Mouse (Mus musculus) erythroblast, adult 5-6 weeks (primary cell): ENCODE results near the gene Lamc1. TPM values are rescaled to one million over a fixed set of nuclear protein-coding genes. Genes with fewer than 3 reads are reported as not detected.
"Not testable (repeated sequence)": the region's sequence is repeated elsewhere in the genome, so short reads cannot be mapped to it uniquely, and the experiment has no call there.

Experiments
- ATAC-seq: replicated peaks from 2 replicates; pipeline ENCODE4 v1.8.0; 2016; ENCODE audit warnings: moderate number of reproducible peaks, mild to moderate bottlenecking, moderate TSS enrichment, inconsistent platforms; ENCODE audit not compliant: poor library complexity, low FRiP score, severe bottlenecking
- total RNA-seq, 2 experiments: library from RNA; stranded (forward) in 1 of 2; stranded (reverse) in 1 of 2; fragments of 150-400 nt in 1 of 2; fragments of 200-764, 138-1000 nt in 1 of 2; gene quantifications; 2 replicates each; pipeline versions ENCODE4 v1.2.3 to v1.2.4; 2015 to 2017; ENCODE audit warnings: low replicate concordance in 2 of 2

The Lamc1 gene
- total RNA-seq, 2 experiments from 2014 or later, result 0.34 TPM; not detected in 1

DNA sequence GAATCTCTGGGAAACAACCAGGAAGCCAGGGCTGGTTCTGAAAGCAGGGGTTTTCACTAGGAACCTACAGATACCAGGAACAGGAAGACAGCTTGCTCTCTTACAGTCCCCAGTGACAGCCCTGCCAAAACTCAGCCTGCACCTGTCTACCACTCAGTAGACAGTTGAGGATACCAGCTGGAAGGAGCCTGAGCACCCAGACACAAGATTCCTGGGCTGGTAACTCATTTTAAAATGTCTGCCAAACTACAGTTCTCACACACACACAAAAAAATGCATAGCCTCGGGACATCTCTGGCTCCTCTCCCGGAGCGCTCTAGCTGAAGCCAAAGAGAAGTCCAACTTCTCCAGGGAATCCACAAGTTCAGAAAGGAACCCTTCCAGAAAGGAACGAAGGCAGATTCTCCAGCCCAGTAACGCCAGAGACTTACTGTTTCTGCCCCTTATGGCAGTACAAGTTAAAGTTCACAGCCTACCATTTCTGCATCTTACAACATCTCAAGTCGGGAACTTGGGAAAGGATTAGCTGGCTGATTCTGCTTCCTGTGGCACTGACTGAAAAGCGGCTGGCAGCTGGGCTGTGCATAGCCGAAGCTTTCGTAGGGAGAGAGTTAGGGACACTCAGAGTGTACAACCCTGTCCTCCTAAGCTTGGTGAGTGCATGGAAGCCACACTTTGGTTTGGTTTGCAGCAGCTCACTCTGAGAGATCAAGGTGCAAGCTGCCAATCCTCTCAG, 24.2 kb downstream of the Lamc1 start:
- ATAC-seq, result no peak

- no peak for ATAC-seq
These were observed 24.9 kb downstream of the Lamc1 start for GRCm38 (mm10) chr1:153307509-153308178.

DNA sequence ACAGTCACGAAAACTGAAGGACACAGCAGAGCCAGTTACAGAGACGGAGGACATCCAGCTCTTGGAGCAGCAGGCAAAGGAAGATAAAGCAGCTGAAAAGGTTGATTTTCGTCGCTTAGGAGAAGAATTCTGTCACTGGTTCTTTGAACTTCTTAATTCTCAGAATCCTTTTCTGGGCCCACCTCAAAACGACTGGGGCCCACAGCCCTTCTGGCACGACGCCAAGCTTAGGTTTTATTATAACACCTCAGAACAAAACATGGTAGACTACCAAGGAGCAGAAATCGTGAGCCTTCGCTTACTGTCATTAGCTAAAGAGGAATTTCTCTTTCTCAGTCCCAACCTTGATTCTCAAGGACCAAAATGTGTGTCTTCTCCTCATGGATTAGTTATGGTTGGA, 26.9 kb downstream of the Lamc1 start:
- ATAC-seq, result not testable (repeated sequence)

DNA sequence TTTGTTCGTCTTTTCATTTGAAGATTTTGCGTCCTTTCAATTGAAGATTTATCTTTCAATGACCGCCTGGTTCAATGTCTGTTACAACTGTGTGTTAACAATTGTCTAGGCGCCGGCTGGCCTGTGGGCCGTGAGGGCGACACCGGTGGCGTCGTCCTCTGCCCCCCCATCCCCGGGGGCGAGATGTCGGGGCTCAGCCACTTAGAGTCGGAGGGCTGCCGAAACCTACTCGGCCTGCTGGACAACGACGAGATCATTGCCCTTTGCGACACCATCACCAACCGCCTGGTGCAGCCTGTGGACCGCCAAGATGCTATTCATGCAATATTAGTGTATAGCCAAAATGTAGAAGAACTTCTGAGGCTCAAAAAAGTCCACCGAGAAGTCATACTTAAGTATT, 27.3 kb downstream of the Lamc1 start:
- ATAC-seq, result not testable (repeated sequence)

DNA sequence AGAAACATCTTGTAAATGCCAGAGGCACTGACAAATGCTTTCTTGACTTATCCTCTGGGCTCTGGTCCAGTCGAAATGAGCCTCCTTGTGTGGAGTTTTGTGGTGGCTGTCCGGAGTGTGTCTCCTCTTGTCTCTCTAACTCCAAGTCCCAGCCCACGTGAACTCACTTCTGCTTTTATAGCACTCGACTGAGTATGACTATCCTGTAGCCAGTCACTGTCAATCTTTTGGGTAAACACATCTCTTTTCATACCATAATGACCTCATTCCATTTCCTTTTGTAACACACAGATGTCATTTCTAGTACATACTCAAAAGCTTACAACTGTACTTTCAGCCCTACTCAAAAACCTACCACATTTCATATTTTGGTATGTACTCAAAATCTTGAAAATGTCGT, 33.1 kb downstream of the Lamc1 start:
- not testable (repeated sequence) for ATAC-seq

- not testable (repeated sequence) for ATAC-seq
These were observed 34.7 kb downstream of the Lamc1 start for GRCm38 (mm10) chr1:153297774-153298363.

GRCm38 (mm10) chr1:153296035-153296434, 36.6 kb downstream of the Lamc1 start:
- no peak for ATAC-seq

DNA sequence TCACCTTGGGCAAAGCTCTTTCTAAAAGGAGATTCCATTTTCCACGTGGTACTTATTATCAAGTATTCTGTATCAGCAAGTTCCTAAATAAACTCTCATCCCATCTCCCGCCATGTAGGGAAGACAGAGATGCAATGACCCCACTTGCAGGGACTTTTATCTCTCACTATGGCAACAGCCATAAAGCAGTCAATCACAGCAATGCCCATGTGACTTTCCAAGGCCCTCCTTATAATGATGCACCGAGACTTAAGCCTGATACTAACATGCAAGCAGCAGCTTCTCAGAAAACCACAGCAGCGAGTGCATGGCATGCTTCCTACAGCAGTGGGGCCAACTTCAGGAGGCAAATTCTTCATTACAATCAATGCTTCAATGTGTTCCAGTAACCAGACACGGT, 39.7 kb downstream of the Lamc1 start:
- ATAC-seq, result no peak

DNA sequence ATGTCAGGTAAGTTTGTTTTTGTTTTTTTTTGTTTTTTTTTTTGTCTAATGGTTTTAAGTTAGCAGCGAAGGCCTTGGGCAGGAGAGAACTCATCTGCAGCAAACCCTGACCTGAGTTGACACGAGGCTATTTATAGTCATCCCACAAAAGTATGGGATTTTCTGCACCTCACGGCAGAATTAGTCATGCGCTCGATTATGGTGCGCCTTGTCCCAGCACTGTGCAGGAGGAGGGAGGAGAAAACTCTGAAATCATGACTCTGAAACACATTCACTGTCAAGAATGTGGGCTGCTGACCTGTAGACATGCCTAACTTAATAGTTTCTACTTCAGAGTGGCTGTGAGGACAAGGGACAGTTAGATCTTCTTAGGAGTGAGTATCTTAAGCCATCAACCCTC, 40.4 kb downstream of the Lamc1 start:
- ATAC-seq, result no peak

DNA sequence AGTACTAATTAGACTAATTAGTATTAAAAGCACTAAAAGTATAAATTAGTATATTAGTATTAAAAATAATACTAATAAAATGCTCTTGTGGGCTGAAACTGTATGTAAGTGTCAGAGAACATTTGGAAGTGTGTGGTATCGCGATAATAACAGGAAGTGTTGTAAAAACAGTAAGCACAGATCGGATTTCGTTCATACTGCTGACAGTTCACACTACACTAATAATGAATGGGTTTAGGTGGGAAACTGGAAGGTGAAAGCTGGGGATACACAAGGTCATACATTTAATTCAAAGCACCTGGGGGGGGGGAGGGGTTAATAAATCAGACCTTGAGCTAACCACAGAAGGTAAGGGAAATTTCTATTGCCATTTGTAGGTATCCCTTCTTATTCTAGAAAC, 41.2 kb downstream of the Lamc1 start:
- ATAC-seq, result no peak

- no peak for ATAC-seq
These were observed 44.6 kb downstream of the Lamc1 start for GRCm38 (mm10) chr1:153288010-153288409.

DNA sequence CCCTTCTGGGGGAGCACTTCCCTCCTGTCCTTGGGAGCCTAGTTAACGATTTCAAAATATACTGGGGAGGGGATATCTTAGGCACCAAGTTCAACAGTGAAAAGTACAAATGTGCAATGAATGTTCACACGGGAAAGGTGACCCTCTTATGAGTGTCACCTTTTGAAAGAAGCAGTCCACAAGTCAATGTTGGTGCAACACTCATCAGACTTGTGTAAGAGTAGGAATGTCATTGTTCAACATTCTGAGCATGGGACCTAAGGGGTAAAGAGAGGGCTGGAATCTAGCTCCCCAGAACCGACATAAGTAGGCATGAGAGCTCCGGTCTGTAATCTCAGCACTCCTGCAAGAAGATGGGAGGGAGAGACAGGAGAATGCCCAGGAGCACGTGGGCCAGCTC, 45.1 kb downstream of the Lamc1 start:
- ATAC-seq, result no peak

DNA sequence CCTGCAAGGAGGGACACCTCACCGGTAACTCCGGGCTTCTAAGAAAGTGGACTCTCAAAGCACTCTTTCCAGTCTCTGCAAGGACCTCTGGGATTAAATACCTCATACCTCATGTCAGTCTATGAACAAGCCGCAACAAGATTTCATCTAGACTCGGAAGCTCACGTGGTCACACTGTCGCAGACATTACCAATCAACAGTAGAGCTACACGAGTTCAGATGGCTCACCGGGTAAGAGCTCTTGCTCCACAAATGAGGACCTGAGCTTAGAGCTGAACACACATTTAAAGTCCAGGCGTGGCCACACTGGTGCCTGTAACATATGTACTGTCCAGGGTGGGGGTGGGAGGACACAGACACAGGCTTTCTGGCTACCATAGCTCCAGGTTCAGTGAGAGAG, 46.4 kb downstream of the Lamc1 start:
- no peak for ATAC-seq

GRCm38 (mm10) chr1:153285188-153285587, 47.4 kb downstream of the Lamc1 start:
- ATAC-seq, result no peak

- ATAC-seq, result no peak
These were observed 50.1 kb downstream of the Lamc1 start for GRCm38 (mm10) chr1:153282342-153282975.

DNA sequence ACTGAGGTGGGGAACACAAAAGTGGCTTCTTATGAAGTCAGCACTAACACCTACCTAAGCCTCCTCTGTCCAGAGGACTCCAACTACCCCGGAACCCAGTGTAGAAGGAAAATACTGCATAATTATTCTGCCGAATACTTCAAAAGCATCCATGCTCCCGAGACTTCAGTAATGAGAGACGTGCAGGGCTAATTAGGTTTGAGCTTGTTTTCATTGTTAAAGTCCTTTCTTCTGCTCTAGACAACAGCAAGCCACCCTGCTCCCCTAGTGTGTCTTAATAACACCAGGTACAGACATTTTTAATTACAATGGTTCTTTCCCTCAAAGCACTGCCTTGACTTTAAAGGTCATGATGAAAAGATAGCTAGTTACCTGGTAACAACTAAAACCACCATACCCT, 51.1 kb downstream of the Lamc1 start:
- ATAC-seq, result no peak

DNA sequence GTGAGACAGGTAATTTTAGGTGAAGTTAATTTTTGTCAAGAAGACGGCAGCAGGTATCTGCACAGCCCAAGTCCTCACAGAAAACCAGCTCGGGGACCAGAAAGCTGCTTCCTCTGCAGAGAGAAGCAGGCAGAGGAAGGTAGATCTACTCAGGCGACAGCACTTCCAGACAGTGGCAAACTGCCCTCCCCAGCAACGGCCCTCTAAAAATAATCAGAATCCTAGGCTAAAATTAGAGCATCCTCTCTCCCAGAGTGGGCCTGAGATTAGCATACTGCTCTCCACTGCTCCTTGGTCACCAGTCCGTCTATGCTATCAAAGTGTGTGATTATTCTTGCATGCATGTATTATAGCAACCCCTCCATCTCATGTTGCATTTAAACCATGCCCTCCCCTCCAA, 52.2 kb downstream of the Lamc1 start:
- ATAC-seq, result no peak

GRCm38 (mm10) chr1:153278028-153278613, 54.5 kb downstream of the Lamc1 start:
- no peak for ATAC-seq

DNA sequence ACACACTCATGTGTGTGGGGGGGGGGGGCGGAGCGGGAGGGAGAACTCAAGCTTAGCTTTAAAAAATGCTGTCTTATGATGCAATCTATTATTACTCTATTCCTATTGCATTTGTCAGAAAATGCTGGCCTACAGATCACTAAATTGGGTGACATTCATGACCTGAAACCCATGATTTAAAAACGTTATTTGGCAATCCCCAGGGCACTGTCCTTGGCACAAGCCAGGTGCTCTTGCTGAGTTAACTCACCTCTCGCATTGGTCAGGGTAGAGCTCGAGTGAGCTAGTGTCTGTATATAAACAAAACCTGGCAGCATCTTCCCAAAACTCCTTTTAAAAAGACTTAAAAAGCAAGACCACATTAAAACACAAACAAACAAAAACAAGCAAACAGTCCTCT, 57.1 kb downstream of the Lamc1 start:
- ATAC-seq, result no peak

DNA sequence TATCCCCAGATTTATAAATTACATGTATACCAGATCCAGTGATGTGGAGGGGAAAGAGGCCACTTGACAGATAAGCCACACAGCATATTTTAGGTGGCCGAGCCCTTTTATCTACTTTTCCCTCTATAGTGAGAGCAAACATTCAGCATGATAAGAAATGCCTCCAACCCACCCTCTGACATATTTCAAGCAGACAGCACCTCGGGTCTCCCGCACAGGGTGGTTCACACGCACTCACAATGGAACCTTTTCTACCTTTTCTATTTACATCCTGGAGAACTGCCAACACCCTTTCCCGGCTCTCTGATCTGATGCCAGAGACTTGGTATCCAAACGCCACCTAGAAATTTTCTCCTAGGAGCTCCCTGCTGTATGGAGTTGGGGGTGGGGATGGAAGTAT, 58.0 kb downstream of the Lamc1 start:
- no peak for ATAC-seq
